Mouse (Mus musculus): ENCODE measurements around the gene Fam160a2. TPM values are rescaled to one million over a fixed set of nuclear protein-coding genes. Genes with fewer than 3 reads are reported as not detected.
"Not testable (repeated sequence)": the region's sequence is repeated elsewhere in the genome, so short reads cannot be mapped to it uniquely, and the experiment has no call there.

The Fam160a2 gene
- total and polyA plus RNA-seq, 2 experiments from 2014 or later, result 19.0 to 19.7 TPM

- Histone ChIP-seq H3K9ac (replicated peaks; ENCODE audit: low read depth, low read length) (no peak overlapping the region), H3K4me1 (ENCODE audit: control insufficient read depth, insufficient read depth) (no peaks in the 10 kb centered on the region), H3K9me3 (replicated peaks; ENCODE audit: control insufficient read depth, low read length) (no peaks in the 10 kb centered on the region), H3K4me2 (ENCODE audit: low read depth, low read length) (no peak overlapping the region), H3K27me3 (ENCODE audit: control insufficient read depth, insufficient read depth, low read length) (no peaks in the 10 kb centered on the region), H3K36me3 (replicated peaks; ENCODE audit: control insufficient read depth, insufficient read depth, low read length) (no peaks in the 10 kb centered on the region), H3K4me3 (ENCODE audit: low read depth, low read length) (no peak overlapping the region), H3K27ac (ENCODE audit: low read depth) (no peak overlapping the region)
- WGBS, result 75% methylated on average over 5 of the region's 5 CpGs
- ATAC-seq (ENCODE audit: insufficient read depth, low read depth), result no peak
- TF ChIP-seq EP300 (IDR thresholded peaks at IDR 0.05; ENCODE audit: low read depth) (no peak), CTCF (IDR thresholded peaks at IDR 0.05; ENCODE audit: low read depth) (no peak)
- no peak for DNase-seq (ENCODE audit: low spot score)
These were observed 18.3 kb upstream of the Fam160a2 start for GRCm38 (mm10) chr7:105418106-105418505.

- H3K4me1 ChIP-seq (ENCODE audit: control insufficient read depth, insufficient read depth), result no peaks in the 10 kb centered on the region
- no peaks in the 10 kb centered on the region for H3K27me3 ChIP-seq (ENCODE audit: control insufficient read depth, insufficient read depth, low read length)
- no peak overlapping the region for H3K4me3 ChIP-seq (ENCODE audit: low read depth, low read length)
- 92% methylated on average over 7 of the region's 7 CpGs for WGBS
- H3K9ac ChIP-seq (replicated peaks; ENCODE audit: low read depth, low read length), result no peak overlapping the region
- H3K4me2 ChIP-seq (ENCODE audit: low read depth, low read length), result no peak overlapping the region
- TF ChIP-seq CTCF (IDR thresholded peaks at IDR 0.05; ENCODE audit: low read depth) (no peak), EP300 (IDR thresholded peaks at IDR 0.05; ENCODE audit: low read depth) (no peak)
- no peak for DNase-seq (ENCODE audit: low spot score)
- H3K36me3 ChIP-seq (replicated peaks; ENCODE audit: control insufficient read depth, insufficient read depth, low read length), result no peaks in the 10 kb centered on the region
- no peaks in the 10 kb centered on the region for H3K9me3 ChIP-seq (replicated peaks; ENCODE audit: control insufficient read depth, low read length)
- ATAC-seq (ENCODE audit: insufficient read depth, low read depth), result no peak
- H3K27ac ChIP-seq (ENCODE audit: low read depth), result no peak overlapping the region
These were observed 16.7 kb upstream of the Fam160a2 start for GRCm38 (mm10) chr7:105416529-105416928.

DNA sequence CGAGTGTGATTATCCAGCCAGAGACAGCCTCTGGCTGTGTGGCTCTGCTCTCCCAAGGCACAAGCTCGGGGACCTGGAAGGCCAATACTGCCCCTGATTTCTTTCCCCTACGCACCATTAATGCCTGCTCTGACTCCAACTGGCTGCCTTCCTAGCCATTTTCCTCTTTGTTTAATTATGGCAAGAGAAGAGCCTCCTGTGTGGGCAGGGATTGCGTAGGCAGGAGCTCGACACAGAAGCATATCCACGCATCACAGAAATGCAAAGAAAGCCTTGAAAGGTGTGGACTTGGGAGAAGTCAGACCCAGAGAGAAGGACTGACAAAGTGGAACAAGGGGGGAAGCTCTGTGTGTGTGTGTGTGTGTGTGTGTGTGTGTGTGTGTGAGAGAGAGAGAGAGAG is 14.5 kb upstream of the Fam160a2 start:
- TF ChIP-seq CTCF (IDR thresholded peaks at IDR 0.05; ENCODE audit: low read depth) (no peak), EP300 (IDR thresholded peaks at IDR 0.05; ENCODE audit: low read depth) (no peak)

GRCm38 (mm10) chr7:105411874-105412632 is 12.2 kb upstream of the Fam160a2 start:
- not testable (repeated sequence) for H3K27me3 ChIP-seq (ENCODE audit: control insufficient read depth, insufficient read depth, low read length); ATAC-seq (ENCODE audit: insufficient read depth, low read depth); H3K9ac ChIP-seq (replicated peaks; ENCODE audit: low read depth, low read length); H3K36me3 ChIP-seq (replicated peaks; ENCODE audit: control insufficient read depth, insufficient read depth, low read length); H3K4me2 ChIP-seq (ENCODE audit: low read depth, low read length); H3K9me3 ChIP-seq (replicated peaks; ENCODE audit: control insufficient read depth, low read length); H3K4me3 ChIP-seq (ENCODE audit: low read depth, low read length); H3K4me1 ChIP-seq (ENCODE audit: control insufficient read depth, insufficient read depth); H3K27ac ChIP-seq (ENCODE audit: low read depth)
- peak; percentile 90 for TF ChIP-seq CTCF (IDR thresholded peaks at IDR 0.05; ENCODE audit: low read depth)
- WGBS, result 46% methylated on average over 8 of the region's 8 CpGs
- DNase-seq (ENCODE audit: low spot score), result peak; percentile 48

More for the DNA sequence above, 14.5 kb upstream of the Fam160a2 start:
- Histone ChIP-seq H3K9ac (replicated peaks; ENCODE audit: low read depth, low read length) (no peak overlapping the region), H3K27ac (ENCODE audit: low read depth) (no peak overlapping the region), H3K36me3 (replicated peaks; ENCODE audit: control insufficient read depth, insufficient read depth, low read length) (no peaks in the 10 kb centered on the region), H3K4me1 (ENCODE audit: control insufficient read depth, insufficient read depth) (no peaks in the 10 kb centered on the region), H3K27me3 (ENCODE audit: control insufficient read depth, insufficient read depth, low read length) (no peaks in the 10 kb centered on the region), H3K9me3 (replicated peaks; ENCODE audit: control insufficient read depth, low read length) (no peaks in the 10 kb centered on the region), H3K4me3 (ENCODE audit: low read depth, low read length) (no peak overlapping the region), H3K4me2 (ENCODE audit: low read depth, low read length) (no peak overlapping the region)
- 48% methylated on average over 6 of the region's 6 CpGs for WGBS
- no peak for ATAC-seq (ENCODE audit: insufficient read depth, low read depth)
- DNase-seq (ENCODE audit: low spot score), result no peak

DNA sequence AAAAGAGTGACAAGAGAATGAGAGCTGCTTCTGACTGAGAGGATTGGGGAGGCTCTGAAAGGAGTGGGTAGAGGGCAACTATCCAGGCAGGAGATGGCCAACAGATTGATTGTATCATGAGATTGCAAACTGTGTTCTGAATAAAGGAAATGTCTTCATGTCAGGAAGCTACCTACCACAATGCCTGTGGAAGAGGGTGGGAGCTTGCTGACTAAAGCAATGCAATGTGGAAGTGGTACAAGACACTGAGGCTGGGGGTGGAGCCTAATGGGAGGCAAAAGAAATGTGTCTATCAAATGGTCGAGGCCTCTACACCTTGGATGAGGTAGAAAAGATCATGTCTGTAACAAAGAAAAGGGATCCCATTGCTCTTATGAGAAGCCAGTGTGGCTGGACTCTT is 6.5 kb upstream of the Fam160a2 start:
- no peak for ATAC-seq (ENCODE audit: insufficient read depth, low read depth)
- Histone ChIP-seq H3K4me2 (ENCODE audit: low read depth, low read length) (no peak overlapping the region), H3K27ac (ENCODE audit: low read depth) (no peak overlapping the region), H3K4me1 (ENCODE audit: control insufficient read depth, insufficient read depth) (no peaks in the 10 kb centered on the region), H3K4me3 (ENCODE audit: low read depth, low read length) (no peak overlapping the region), H3K36me3 (replicated peaks; ENCODE audit: control insufficient read depth, insufficient read depth, low read length) (no peaks in the 10 kb centered on the region), H3K27me3 (ENCODE audit: control insufficient read depth, insufficient read depth, low read length) (no peaks in the 10 kb centered on the region), H3K9ac (replicated peaks; ENCODE audit: low read depth, low read length) (no peak overlapping the region), H3K9me3 (replicated peaks; ENCODE audit: control insufficient read depth, low read length) (no peaks in the 10 kb centered on the region)
- TF ChIP-seq EP300 (IDR thresholded peaks at IDR 0.05; ENCODE audit: low read depth) (no peak), CTCF (IDR thresholded peaks at IDR 0.05; ENCODE audit: low read depth) (no peak)
- 43% methylated on average over 1 of the region's 1 CpGs for WGBS
- DNase-seq (ENCODE audit: low spot score), result no peak

- no peak within 1 kb of the TSS for H3K4me3 ChIP-seq (ENCODE audit: low read depth, low read length)
- 69% methylated on average over 5 of the region's 5 CpGs for WGBS
- H3K27me3 ChIP-seq (ENCODE audit: control insufficient read depth, insufficient read depth, low read length), result no peaks in the 10 kb centered on the region
- ATAC-seq (ENCODE audit: insufficient read depth, low read depth) (no peak), DNase-seq (ENCODE audit: low spot score) (no peak)
- no peak within 1 kb of the TSS for H3K27ac ChIP-seq (ENCODE audit: low read depth)
- TF ChIP-seq CTCF (IDR thresholded peaks at IDR 0.05; ENCODE audit: low read depth), result no peak
- TF ChIP-seq EP300 (IDR thresholded peaks at IDR 0.05; ENCODE audit: low read depth), result no peak
- H3K4me2 ChIP-seq (ENCODE audit: low read depth, low read length), result no peak within 1 kb of the TSS
- H3K36me3 ChIP-seq (replicated peaks; ENCODE audit: control insufficient read depth, insufficient read depth, low read length), result no peaks in the 10 kb centered on the region
- H3K4me1 ChIP-seq (ENCODE audit: control insufficient read depth, insufficient read depth), result peaks cover 2% of the 10 kb centered on the region; the same call in 1 of the 2 replicates
- no peak within 1 kb of the TSS for H3K9ac ChIP-seq (replicated peaks; ENCODE audit: low read depth, low read length)
- no peaks in the 10 kb centered on the region for H3K9me3 ChIP-seq (replicated peaks; ENCODE audit: control insufficient read depth, low read length)
These were observed 4.4 kb upstream of the Fam160a2 start, which contains the start of gene Cnga4 for GRCm38 (mm10) chr7:105404268-105404667. TSS of gene Cnga4 (plus strand) at chr7:105404568.

All from heart, postnatal 0 days (tissue).